Mouse (Mus musculus) cerebellum, adult 8-10 months (tissue): Measurements from ENCODE around the gene Klhl11.

Source experiments
- DNase-seq: peaks from one replicate; pipeline ENCODE4 v3.0.0; 2022

The Klhl11 gene

GRCm38 (mm10) chr11:100465833-100466232, 6.7 kb downstream of the Klhl11 start:
- DNase-seq = no peak

- DNase-seq = no peak
Measured at GRCm38 (mm10) chr11:100465229-100465792, 7.2 kb downstream of the Klhl11 start.

- no peak for DNase-seq
Measured at GRCm38 (mm10) chr11:100462699-100463098, 9.8 kb downstream of the Klhl11 start.

GRCm38 (mm10) chr11:100457711-100458110, 14.8 kb downstream of the Klhl11 start:
- DNase-seq = no peak

GRCm38 (mm10) chr11:100457247-100457646, 15.3 kb downstream of the Klhl11 start:
- no peak for DNase-seq

- no peak for DNase-seq
Measured at GRCm38 (mm10) chr11:100442625-100443024, 29.9 kb downstream of the Klhl11 start.

- DNase-seq = no peak
Measured at GRCm38 (mm10) chr11:100441797-100442196, 30.7 kb downstream of the Klhl11 start, which contains the start of the genes Nt5c3b and Klhl10. Gene Nt5c3b, minus strand, starts transcription at chr11:100441808. Gene Klhl10, plus strand, starts transcription at chr11:100441917.

- DNase-seq = peak; percentile 82
Measured at GRCm38 (mm10) chr11:100440691-100441522, 31.6 kb downstream of the Klhl11 start.

GRCm38 (mm10) chr11:100437901-100438300, 34.6 kb downstream of the Klhl11 start:
- no peak for DNase-seq

GRCm38 (mm10) chr11:100435678-100436246, 36.8 kb downstream of the Klhl11 start:
- no peak for DNase-seq

GRCm38 (mm10) chr11:100432002-100432401, 40.5 kb downstream of the Klhl11 start:
- DNase-seq = no peak

- no peak for DNase-seq
Measured at GRCm38 (mm10) chr11:100430052-100430451, 42.5 kb downstream of the Klhl11 start.

GRCm38 (mm10) chr11:100428612-100429199, 43.8 kb downstream of the Klhl11 start:
- no peak for DNase-seq

GRCm38 (mm10) chr11:100426820-100427219, 45.7 kb downstream of the Klhl11 start:
- DNase-seq = no peak

GRCm38 (mm10) chr11:100425851-100426250, 46.7 kb downstream of the Klhl11 start:
- peak; percentile 69 for DNase-seq

GRCm38 (mm10) chr11:100423836-100424235, 48.7 kb downstream of the Klhl11 start:
- no peak for DNase-seq

- no peak for DNase-seq
Measured at GRCm38 (mm10) chr11:100421537-100421936, 51.0 kb downstream of the Klhl11 start.

GRCm38 (mm10) chr11:100414914-100415822, 57.4 kb downstream of the Klhl11 start, which contains the start of gene Fkbp10:
Gene Fkbp10, plus strand, starts transcription at chr11:100415697.
- DNase-seq = no peak

GRCm38 (mm10) chr11:100414021-100414913, 58.3 kb downstream of the Klhl11 start, which contains the start of gene P3h4:
Gene P3h4, minus strand, starts transcription at chr11:100414836.
- DNase-seq = peak; percentile 87

GRCm38 (mm10) chr11:100413541-100413940, 59.0 kb downstream of the Klhl11 start:
- DNase-seq = no peak
